Mouse (Mus musculus) liver, postnatal 0 days (tissue): ENCODE results near the gene Emc4.

Experiments
- CTCF ChIP-seq: sonication (generic); IDR thresholded peaks from 2 replicates; pipeline ENCODE4 v1.5.1; 2016; ENCODE audit warnings: antibody characterized with exemption, low read depth
- EP300 ChIP-seq: IDR thresholded peaks from 2 replicates; pipeline ENCODE4 v1.6.1; 2016; ENCODE audit warnings: antibody characterized with exemption, low read depth, mild to moderate bottlenecking

DNA sequence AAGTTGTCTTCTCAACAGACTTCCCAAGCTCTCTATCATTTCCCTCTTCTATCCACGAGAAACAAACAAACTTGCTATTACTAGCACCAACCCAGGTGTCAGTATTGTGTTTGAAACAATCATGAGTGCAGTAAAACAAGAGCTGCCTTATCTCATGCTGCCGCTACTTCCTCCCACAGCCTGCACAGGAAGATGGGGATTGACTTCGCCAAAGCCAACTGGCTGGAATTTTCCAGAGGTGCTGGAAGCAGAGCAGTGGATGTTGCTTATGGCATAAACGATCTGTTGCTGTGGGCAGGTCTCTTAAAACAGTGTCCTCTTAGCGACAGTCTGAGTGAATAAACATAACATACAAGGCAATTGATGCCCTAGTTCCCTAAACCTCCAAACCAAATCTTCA lies 6.8 kb upstream of the Emc4 start:
- TF ChIP-seq CTCF (no peak), EP300 (no peak)
